Comparison of ENCODE assay signal across 9 mouse cellular contexts in genomic region chr13:117220501-117221321, GRCm38 (mm10). TPM values are rescaled to one million over a fixed set of nuclear protein-coding genes. Genes with fewer than 3 reads are reported as not detected.
DNase-seq lines count a peak whose midpoint lies in the region; ATAC-seq lines count a peak whose summit lies in the region.
"Had no signal": no experiment of that assay in that cellular context is flagged by ENCODE, and none has a peak within 500 bp of the region (broad histone marks: within the 10 kb centered on the region; RNA-seq: fewer than 3 reads in every experiment).

Gene Gm17509 (minus strand): TSS chr13:117221075.

- H3K9ac ChIP-seq in forebrain, embryonic 12.5 days = peak within 1 kb of the TSS; percentile 86
- peak within 1 kb of the TSS; percentile 66 for H3K9ac ChIP-seq in lung, embryonic 16.5 days (ENCODE audit: low read length)

- H3K27me3 ChIP-seq in forebrain, embryonic 12.5 days = no peaks in the 10 kb centered on the region
- H3K27me3 ChIP-seq in lung, embryonic 16.5 days (ENCODE audit: control insufficient read depth, insufficient read depth, low read depth, low read length) = peaks cover 20% of the 10 kb centered on the region

- ATAC-seq in forebrain, embryonic 12.5 days (ENCODE audit: low FRiP score) = peak; percentile 89
- ATAC-seq in hematopoietic stem cell, adult 5-6 weeks (replicated peaks in 1 of 2; ENCODE audit: insufficient read depth in 1 of 2, low FRiP score in 2 of 2, low TSS enrichment in 1 of 2, low read depth in 1 of 2, poor library complexity in 2 of 2, severe bottlenecking in 2 of 2) = peak; percentile 56 to 66
- ATAC-seq in lung, embryonic 16.5 days (ENCODE audit: low read depth) = peak; percentile 79
- ATAC-seq in neutrophil, adult 5-6 weeks (ENCODE audit: extremely low read depth, insufficient number of reproducible peaks, low FRiP score, poor library complexity, severe bottlenecking) = peak; percentile 50

- peaks cover 24% of the 10 kb centered on the region for H3K4me1 ChIP-seq in forebrain, embryonic 12.5 days
- H3K4me1 ChIP-seq in lung, embryonic 16.5 days (replicated peaks; ENCODE audit: control insufficient read depth, insufficient read depth, low read length) = peaks cover 11% of the 10 kb centered on the region

- H3K36me3 ChIP-seq in forebrain, embryonic 12.5 days (replicated peaks) = no peaks in the 10 kb centered on the region
- no peaks in the 10 kb centered on the region for H3K36me3 ChIP-seq in lung, embryonic 16.5 days (ENCODE audit: control insufficient read depth, insufficient read depth, low read length)

- peak within 1 kb of the TSS; percentile 80 for H3K27ac ChIP-seq in forebrain, embryonic 12.5 days
- H3K27ac ChIP-seq in lung, embryonic 16.5 days (ENCODE audit: low read length) = no peak within 1 kb of the TSS

- peak within 1 kb of the TSS; percentile 72 for H3K4me3 ChIP-seq in forebrain, embryonic 12.5 days (replicated peaks)
- H3K4me3 ChIP-seq in lung, embryonic 16.5 days (ENCODE audit: low read length) = peak within 1 kb of the TSS; percentile 68

- no peaks in the 10 kb centered on the region for H3K9me3 ChIP-seq in forebrain, embryonic 12.5 days
- H3K9me3 ChIP-seq in lung, embryonic 16.5 days (ENCODE audit: control insufficient read depth, low read length) = no peaks in the 10 kb centered on the region

- peak within 1 kb of the TSS; percentile 72 for H3K4me2 ChIP-seq in forebrain, embryonic 12.5 days
- peak within 1 kb of the TSS; percentile 99 for H3K4me2 ChIP-seq in lung, embryonic 16.5 days (ENCODE audit: low read depth, low read length)

- DNase-seq in MN1 (ENCODE audit: low spot score) = peak; percentile 89
- peak; percentile 40 for DNase-seq in c-Kit-negative CD71-positive TER-119-positive erythroid progenitor cells, embryonic 14.5 days (ENCODE audit: low read depth, low spot score)
- peak; percentile 56 to 59 for DNase-seq in layer of hippocampus, postnatal 14 days (ENCODE audit: low spot score in 2 of 2)
- peak; percentile 74 to 76 for DNase-seq in thymus, postnatal 10 days (ENCODE audit: low spot score in 2 of 2)

- WGBS in forebrain, embryonic 12.5 days = under 1% methylated on average over 67 of the region's 67 CpGs
- under 1% methylated on average over 66 of the region's 67 CpGs for WGBS in lung, embryonic 16.5 days

RNA-seq across cellular contexts. Expression of gene Gm17509, which starts in this region (rescaled TPM):
- 1.4 and 1.5 TPM in 2 replicates for polyA plus RNA-seq in forebrain, embryonic 12.5 days (2016; fragmentation: Nextera tagmentation; extraction: Ambion mirVana)
- 0.74 and 1.3 TPM in 2 replicates for total RNA-seq in hematopoietic stem cell, adult 5-6 weeks (2017)
- total RNA-seq in layer of hippocampus, postnatal 14 days (2021) = 1 to 10 TPM; 1.0 to 1.5 TPM
- polyA plus RNA-seq in lung, embryonic 16.5 days (2015; fragmentation: Nextera tagmentation; extraction: Ambion mirVana) = not detected in 2 replicates
- 1.1 and 1.5 TPM in 2 replicates for total RNA-seq in neutrophil, adult 5-6 weeks (2017)
- total RNA-seq: gastrocnemius, postnatal 4 days had no signal

Comparison
In these comparisons a context has a peak if more than half of its experiments do, and no peak if none do; other contexts are left out.
1. Peak in ATAC-seq, H3K4me3 ChIP-seq, H3K9ac ChIP-seq and H3K4me2 ChIP-seq in lung, embryonic 16.5 days; RNA of the gene not detected or under 1 TPM.